Mouse (Mus musculus): ENCODE measurements around the gene Tmem200c.

- no peak for TF ChIP-seq CTCF (IDR thresholded peaks at IDR 0.05; ENCODE audit: low read depth)
- no peak for TF ChIP-seq EP300 (IDR thresholded peaks at IDR 0.05; ENCODE audit: low read depth)
Observed at GRCm38 (mm10) chr17:68837859-68838194, 11.4 kb downstream of the Tmem200c start.

Measured in liver, postnatal 0 days (tissue).